In genomic region chr4:119131189-119131910, GRCm38 (mm10) we compare ENCODE assay signal across 21 mouse cellular contexts. TPM values are rescaled to one million over a fixed set of nuclear protein-coding genes. Genes with fewer than 3 reads are reported as not detected.
DNase-seq lines count a peak whose midpoint lies in the region; ATAC-seq and TF ChIP-seq lines count a peak whose summit lies in the region.
"Had no signal": no experiment of that assay in that cellular context is flagged by ENCODE, and none has a peak within 500 bp of the region (broad histone marks: within the 10 kb centered on the region; RNA-seq: fewer than 3 reads in every experiment).

No protein-coding gene starts in this region.

- H3K27me3 ChIP-seq in kidney, postnatal 0 days (ENCODE audit: insufficient read depth, low read length), result no peaks in the 10 kb centered on the region
- H3K27me3 ChIP-seq in neural tube, embryonic 13.5 days, result no peaks in the 10 kb centered on the region
- H3K27me3 ChIP-seq in E14TG2a.4 (ENCODE audit: insufficient read depth, low read length), result no peaks in the 10 kb centered on the region
- H3K27me3 ChIP-seq in stomach, embryonic 16.5 days (ENCODE audit: control insufficient read depth, insufficient read depth, low read length), result no peaks in the 10 kb centered on the region
- H3K27me3 ChIP-seq: embryonic facial prominence, embryonic 13.5 days; hindbrain, embryonic 13.5 days; limb, embryonic 15.5 days; lung, embryonic 15.5 days; megakaryocyte, embryonic 14.5 days had no signal

- no peak overlapping the region for H3K4me3 ChIP-seq in kidney, postnatal 0 days (replicated peaks; ENCODE audit: low read depth, low read length)
- H3K4me3 ChIP-seq in neural tube, embryonic 13.5 days, result no peak overlapping the region
- H3K4me3 ChIP-seq in E14TG2a.4 (replicated peaks; ENCODE audit: low read length), result peak overlapping the region; percentile 37; the same call in 1 of the 2 replicates
- H3K4me3 ChIP-seq in stomach, embryonic 16.5 days (replicated peaks; ENCODE audit: low read length), result no peak overlapping the region
- H3K4me3 ChIP-seq: embryonic facial prominence, embryonic 13.5 days; hindbrain, embryonic 13.5 days; limb, embryonic 15.5 days; lung, embryonic 15.5 days; megakaryocyte, embryonic 14.5 days had no signal

- no peak overlapping the region for H3K9ac ChIP-seq in kidney, postnatal 0 days (ENCODE audit: low read depth, low read length)
- H3K9ac ChIP-seq in neural tube, embryonic 13.5 days, result peak overlapping the region; percentile 22; the same call in 1 of the 2 replicates
- H3K9ac ChIP-seq in stomach, embryonic 16.5 days (ENCODE audit: low read length), result no peak overlapping the region
- H3K9ac ChIP-seq: embryonic facial prominence, embryonic 13.5 days; hindbrain, embryonic 13.5 days; limb, embryonic 15.5 days; lung, embryonic 15.5 days had no signal

- 75% methylated on average over 8 of the region's 8 CpGs for WGBS in kidney, postnatal 0 days
- 81% methylated on average over 8 of the region's 8 CpGs for WGBS in neural tube, embryonic 13.5 days
- WGBS in stomach, embryonic 16.5 days, result 84% methylated on average over 8 of the region's 8 CpGs

- H3K36me3 ChIP-seq in kidney, postnatal 0 days (ENCODE audit: insufficient read depth, low read length), result peaks cover 59% of the 10 kb centered on the region
- peaks cover 48% of the 10 kb centered on the region for H3K36me3 ChIP-seq in neural tube, embryonic 13.5 days
- H3K36me3 ChIP-seq in E14TG2a.4 (ENCODE audit: insufficient read depth, low read length), result peaks cover 100% of the 10 kb centered on the region
- H3K36me3 ChIP-seq in stomach, embryonic 16.5 days (ENCODE audit: control insufficient read depth, insufficient read depth, low read length), result peaks cover 34% of the 10 kb centered on the region

- no peak overlapping the region for H3K27ac ChIP-seq in kidney, postnatal 0 days
- H3K27ac ChIP-seq in neural tube, embryonic 13.5 days (replicated peaks), result no peak overlapping the region
- H3K27ac ChIP-seq in stomach, embryonic 16.5 days (ENCODE audit: low read length), result no peak overlapping the region
- H3K27ac ChIP-seq: embryonic facial prominence, embryonic 13.5 days; hindbrain, embryonic 13.5 days; limb, embryonic 15.5 days; lung, embryonic 15.5 days had no signal

- TF ChIP-seq CTCF in kidney, postnatal 0 days (IDR thresholded peaks at IDR 0.05; ENCODE audit: low read depth), result no peak
- no peak for TF ChIP-seq CTCF in E14TG2a.4 (conservative IDR thresholded peaks at IDR 0.05; ENCODE audit: low read length)

- no peaks in the 10 kb centered on the region for H3K9me3 ChIP-seq in kidney, postnatal 0 days (replicated peaks; ENCODE audit: low read length)
- no peaks in the 10 kb centered on the region for H3K9me3 ChIP-seq in neural tube, embryonic 13.5 days
- no peaks in the 10 kb centered on the region for H3K9me3 ChIP-seq in E14TG2a.4 (ENCODE audit: low read length)
- H3K9me3 ChIP-seq in stomach, embryonic 16.5 days (replicated peaks; ENCODE audit: control insufficient read depth, low read length), result no peaks in the 10 kb centered on the region
- H3K9me3 ChIP-seq: embryonic facial prominence, embryonic 13.5 days; G1E; hindbrain, embryonic 13.5 days; limb, embryonic 15.5 days; lung, embryonic 15.5 days; megakaryocyte, embryonic 14.5 days had no signal

- DNase-seq in kidney, postnatal 0 days (ENCODE audit: low spot score), result no peak
- no peak for DNase-seq in kidney, adult 18-20 months
- DNase-seq in neural tube, embryonic 10.5 days (ENCODE audit: extremely low spot score, low spot score), result no peak
- DNase-seq in layer of hippocampus, postnatal 25 days (ENCODE audit: extremely low spot score in 1 of 2, low spot score in 1 of 2), result no peak
- DNase-seq in layer of hippocampus, postnatal 36 days, result no peak
- DNase-seq: adrenal gland, postnatal 14 days; cerebellum, adult 11 months; cerebellum, postnatal 10 days; thymus, postnatal 25 days had no signal

- no peaks in the 10 kb centered on the region for H3K4me1 ChIP-seq in kidney, postnatal 0 days (replicated peaks; ENCODE audit: insufficient read depth, low read length)
- H3K4me1 ChIP-seq in neural tube, embryonic 13.5 days (replicated peaks), result no peaks in the 10 kb centered on the region
- H3K4me1 ChIP-seq in E14TG2a.4 (replicated peaks; ENCODE audit: low read depth, low read length), result peaks cover 100% of the 10 kb centered on the region
- peaks cover under 1% of the 10 kb centered on the region; the same call in 1 of the 2 replicates for H3K4me1 ChIP-seq in stomach, embryonic 16.5 days (ENCODE audit: control insufficient read depth, insufficient read depth, low read length)
- H3K4me1 ChIP-seq: embryonic facial prominence, embryonic 13.5 days; hindbrain, embryonic 13.5 days had no signal

- H3K4me2 ChIP-seq in kidney, postnatal 0 days (ENCODE audit: low read length), result no peak overlapping the region
- H3K4me2 ChIP-seq in neural tube, embryonic 13.5 days, result no peak overlapping the region
- no peak overlapping the region for H3K4me2 ChIP-seq in stomach, embryonic 16.5 days (ENCODE audit: low read depth, low read length)
- H3K4me2 ChIP-seq: embryonic facial prominence, embryonic 13.5 days; hindbrain, embryonic 13.5 days; limb, embryonic 15.5 days; lung, embryonic 15.5 days had no signal

- ATAC-seq in kidney, postnatal 0 days (replicated peaks; ENCODE audit: low FRiP score, low read depth), result 0 out of 2 replicates have a peak, but pooled peaks have one; percentile 31
- ATAC-seq in neural tube, embryonic 13.5 days (ENCODE audit: low read depth), result no peak
- ATAC-seq in stomach, embryonic 16.5 days (ENCODE audit: insufficient read depth, low FRiP score), result peak; percentile 33; the same call in 1 of the 2 replicates
- ATAC-seq: forebrain, embryonic 14.5 days; inflammation-experienced regulatory T-cells, adult 6 months; midbrain, embryonic 16.5 days had no signal

RNA-seq across cellular contexts. Expression of gene Slc2a1, which starts 22.8 kb away (rescaled TPM):
- 57.5 and 58.0 TPM in 2 replicates for polyA plus RNA-seq in kidney, postnatal 0 days (2015; fragmentation: Nextera tagmentation; extraction: Ambion mirVana)
- polyA plus RNA-seq in neural tube, embryonic 13.5 days (2015; fragmentation: Nextera tagmentation; extraction: Ambion mirVana), result 90.4 and 107 TPM in 2 replicates
- polyA plus RNA-seq in stomach, embryonic 16.5 days (2015; fragmentation: Nextera tagmentation; extraction: Ambion mirVana), result 142 and 155 TPM in 2 replicates
- total RNA-seq in layer of hippocampus, postnatal 25 days (2021), result 10 to 100 TPM; 70.9 to 98.4 TPM
- total RNA-seq in layer of hippocampus, postnatal 36 days (2021), result 100 to 1,000 TPM in 1 of 2 experiments, 10 to 100 TPM in 1; 76.1 to 104 TPM

RNA-seq across cellular contexts. Expression of gene Zfp691, which starts 42.6 kb away (rescaled TPM):
- 6.1 and 8.3 TPM in 2 replicates for polyA plus RNA-seq in kidney, postnatal 0 days (2015; fragmentation: Nextera tagmentation; extraction: Ambion mirVana)
- 7.8 and 10.1 TPM in 2 replicates for polyA plus RNA-seq in neural tube, embryonic 13.5 days (2015; fragmentation: Nextera tagmentation; extraction: Ambion mirVana)
- 4.9 and 5.5 TPM in 2 replicates for polyA plus RNA-seq in stomach, embryonic 16.5 days (2015; fragmentation: Nextera tagmentation; extraction: Ambion mirVana)
- 1 to 10 TPM; 6.0 to 8.3 TPM for total RNA-seq in layer of hippocampus, postnatal 25 days (2021)
- total RNA-seq in layer of hippocampus, postnatal 36 days (2021), result 1 to 10 TPM; 6.7 to 8.2 TPM

RNA-seq across cellular contexts. Expression of gene Ermap, which starts 58.5 kb away (rescaled TPM):
- polyA plus RNA-seq in kidney, postnatal 0 days (2015; fragmentation: Nextera tagmentation; extraction: Ambion mirVana), result 0.29 and 0.31 TPM in 2 replicates
- 1.5 and 2.1 TPM in 2 replicates for polyA plus RNA-seq in neural tube, embryonic 13.5 days (2015; fragmentation: Nextera tagmentation; extraction: Ambion mirVana)
- polyA plus RNA-seq in stomach, embryonic 16.5 days (2015; fragmentation: Nextera tagmentation; extraction: Ambion mirVana), result 13.3 and 17.0 TPM in 2 replicates
- under 1 TPM; 0.31 to 0.47 TPM for total RNA-seq in layer of hippocampus, postnatal 25 days (2021)
- under 1 TPM; 0.28 to 0.32 TPM for total RNA-seq in layer of hippocampus, postnatal 36 days (2021)
